Mouse (Mus musculus): Measurements from ENCODE around the gene Olfr1093.

Gene Olfr1093

GRCm38 (mm10) chr2:86782179-86782578 lies at the start of gene Olfr1093:
Gene Olfr1093, plus strand, starts transcription at chr2:86782479.
- DNase-seq, result no peak

DNA sequence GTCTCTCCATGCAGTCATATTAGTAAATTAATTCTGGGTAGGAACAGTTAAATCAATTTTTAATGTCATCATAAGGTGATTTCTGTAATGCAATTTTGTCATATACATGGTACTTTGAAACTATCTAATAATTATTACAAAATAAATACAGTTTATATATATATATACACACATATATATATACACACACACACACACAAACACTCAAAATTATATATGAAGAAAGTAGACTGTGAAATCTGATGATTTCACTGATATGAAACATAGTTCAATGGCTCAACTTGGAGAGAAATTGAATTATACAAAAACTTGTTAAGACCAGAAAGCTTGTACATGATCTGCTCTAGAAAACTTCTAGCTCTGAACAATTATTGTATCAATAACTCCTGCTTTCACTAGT lies 48.7 kb upstream of the Olfr1093 start, which contains the start of gene Olfr1089:
Olfr1089 (minus strand) TSS at position 101 of the 400 bp plus-strand sequence.
- no peak for DNase-seq

DNA sequence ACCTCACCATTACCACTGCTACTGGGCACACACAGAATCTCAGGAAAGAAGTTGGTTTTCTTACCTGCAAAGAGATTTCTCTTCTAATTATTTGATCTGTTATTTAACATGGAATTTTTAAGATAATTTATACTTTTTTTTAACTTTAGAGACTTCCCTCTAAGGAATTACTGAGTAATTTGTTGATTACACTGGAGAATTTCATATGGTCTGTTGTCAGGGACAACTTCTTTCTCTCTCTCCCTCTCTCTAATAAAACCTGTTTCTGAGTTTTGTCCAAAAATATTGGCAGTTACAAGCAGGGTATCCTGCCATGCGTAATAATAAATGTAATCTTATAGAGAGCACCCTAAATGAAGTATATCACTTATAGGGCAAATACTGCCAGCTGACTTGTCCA lies 23.4 kb upstream of the Olfr1093 start, which contains the start of gene Olfr1090:
Olfr1090 (minus strand) TSS at position 101 of the 400 bp plus-strand sequence.
- DNase-seq, result no peak

- DNase-seq, result no peak
Measured at GRCm38 (mm10) chr2:86761050-86761449, 21.2 kb upstream of the Olfr1093 start.

DNA sequence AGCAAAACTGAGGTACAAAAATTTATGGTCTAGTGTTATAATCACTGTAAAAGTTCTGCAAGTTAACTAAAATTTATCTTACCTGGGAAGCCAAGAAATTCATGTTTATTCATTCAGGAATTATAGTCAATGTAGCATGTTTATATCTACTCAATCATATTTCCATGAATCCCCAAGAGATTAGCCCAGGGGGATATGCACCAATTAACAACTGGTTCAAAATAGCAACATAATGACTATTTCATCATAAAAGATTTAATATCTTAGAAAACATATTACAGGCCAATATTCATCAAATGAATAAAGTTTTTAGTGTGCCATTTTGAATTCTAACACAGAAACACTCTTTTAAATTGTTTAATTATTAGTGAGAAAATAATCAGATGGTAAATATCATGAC lies 27.6 kb downstream of the Olfr1093 start, which contains the start of gene Olfr141:
Olfr141 (minus strand) TSS at position 101 of the 400 bp plus-strand sequence.
- DNase-seq, result no peak

GRCm38 (mm10) chr2:86824363-86824762 lies 42.1 kb downstream of the Olfr1093 start, which contains the start of gene Olfr1094:
Gene Olfr1094, plus strand, starts transcription at chr2:86824663.
- DNase-seq, result no peak

Measured in thymus, postnatal 14 days (tissue).